Mouse (Mus musculus) midbrain, postnatal 0 days (tissue): ENCODE measurements around the gene Ugt2b36. TPM values are rescaled to one million over a fixed set of nuclear protein-coding genes. Genes with fewer than 3 reads are reported as not detected.

Experiments
- ATAC-seq: fragments of 200-750 bp; cut with Nextera tagmentation; 2 replicates; pipeline ENCODE4 v1.8.0; 2017; ENCODE audit warnings: moderate number of reproducible peaks, mild to moderate bottlenecking, moderate TSS enrichment, moderate library complexity; ENCODE audit not compliant: low FRiP score
- DNase-seq: peaks from one replicate; pipeline ENCODE4 v3.0.0-alpha.2; 2015; ENCODE audit warnings: low spot score
- H3K27ac ChIP-seq: fragments of 300-500 bp; sonication (generic); 2 replicates; pipeline ENCODE4 v1.5.1; 2014; ENCODE audit warnings: low read depth, mild to moderate bottlenecking, low read length, mixed read lengths
- H3K27me3 ChIP-seq: fragments of 300-500 bp; sonication (generic); 2 replicates; pipeline ENCODE4 v1.6.1; 2014; ENCODE audit warnings: low read length, control low read depth, mixed read lengths; ENCODE audit not compliant: insufficient read depth
- H3K36me3 ChIP-seq: fragments of 300-500 bp; sonication (generic); 2 replicates; pipeline ENCODE4 v1.6.1; 2014; ENCODE audit warnings: low read length, control low read depth, mixed read lengths; ENCODE audit not compliant: insufficient read depth
- H3K4me1 ChIP-seq: fragments of 300-500 bp; sonication (generic); 2 replicates; pipeline ENCODE4 v1.6.1; 2014; ENCODE audit warnings: mild to moderate bottlenecking, control low read depth, antibody characterized with exemption, low read length, mixed read lengths; ENCODE audit not compliant: insufficient read depth
- H3K4me2 ChIP-seq: fragments of 300-500 bp; sonication (generic); 2 replicates; pipeline ENCODE4 v1.6.1; 2014; ENCODE audit warnings: low read depth, mild to moderate bottlenecking, low read length, mixed read lengths; ENCODE audit not compliant: poor library complexity, severe bottlenecking
- H3K4me3 ChIP-seq: fragments of 300-500 bp; sonication (generic); 2 replicates; pipeline ENCODE4 v1.5.1; 2014; ENCODE audit warnings: low read depth, mild to moderate bottlenecking, low read length, moderate library complexity
- H3K9ac ChIP-seq: fragments of 300-500 bp; sonication (generic); replicated peaks from 2 replicates; pipeline ENCODE4 v1.6.1; 2014; ENCODE audit warnings: mild to moderate bottlenecking, low read length, moderate library complexity, mixed read lengths; ENCODE audit not compliant: poor library complexity, severe bottlenecking
- H3K9me3 ChIP-seq: fragments of 300-500 bp; sonication (generic); 2 replicates; pipeline ENCODE4 v1.6.1; 2016; ENCODE audit warnings: low read length, control low read depth
- CTCF ChIP-seq: IDR thresholded peaks from 2 replicates; pipeline ENCODE4 v1.5.1; 2016; ENCODE audit warnings: antibody characterized with exemption, mild to moderate bottlenecking
- WGBS: fragments of 180-500 bp; shearing (Covaris S2); extraction: QIAGEN DNeasy Blood & Tissue Kit; methylation state at CpG from one replicate; pipeline ENCODE4 v1.1.7; 2014; 5-methylcytosine and 5-hydroxymethylcytosine counted together
- polyA plus RNA-seq: library from polyadenylated mRNA; unstranded; fragments of >200 nt; fragmentation: Nextera tagmentation; extraction: Ambion mirVana; gene quantifications from 2 replicates; pipeline ENCODE4 v1.2.1, GENCODE M21; 2015
- total RNA-seq: library from RNA; depleted of rRNA; stranded (reverse); fragments of >200 nt; gene quantifications from 2 replicates; pipeline ENCODE4 v1.2.3, GENCODE M21; 2014; rRNA removed

The Ugt2b36 gene
- total and polyA plus RNA-seq, 2 experiments from 2014 or later: not detected

DNA sequence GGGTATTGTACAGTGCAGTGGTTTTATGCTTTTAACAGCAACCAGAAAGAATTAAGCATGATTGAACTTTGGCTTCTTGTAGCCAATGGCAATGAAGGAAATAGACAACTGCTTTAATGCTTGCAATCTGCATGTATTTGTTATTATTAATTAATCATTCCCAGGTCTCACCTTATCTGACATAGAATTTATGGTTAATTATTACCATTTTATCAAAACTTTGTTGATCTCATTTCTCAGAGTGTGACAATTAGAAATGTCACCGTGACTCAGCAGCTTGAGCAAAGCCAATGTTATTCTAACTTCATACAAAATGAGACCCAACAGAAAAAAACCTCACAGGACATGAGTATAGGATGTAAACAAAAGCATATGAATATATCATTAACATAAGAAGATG, 61.7 kb downstream of the Ugt2b36 start:
- Histone ChIP-seq H3K4me3 (no peak overlapping the region), H3K4me1 (no peaks in the 10 kb centered on the region), H3K27ac (no peak overlapping the region), H3K9me3 (no peaks in the 10 kb centered on the region), H3K9ac (no peak overlapping the region), H3K36me3 (no peaks in the 10 kb centered on the region), H3K27me3 (no peaks in the 10 kb centered on the region), H3K4me2 (no peak overlapping the region)
- ATAC-seq: no peak
- no peak for TF ChIP-seq CTCF
- no peak for DNase-seq
- 90% methylated on average over 1 of the region's 1 CpGs for WGBS

DNA sequence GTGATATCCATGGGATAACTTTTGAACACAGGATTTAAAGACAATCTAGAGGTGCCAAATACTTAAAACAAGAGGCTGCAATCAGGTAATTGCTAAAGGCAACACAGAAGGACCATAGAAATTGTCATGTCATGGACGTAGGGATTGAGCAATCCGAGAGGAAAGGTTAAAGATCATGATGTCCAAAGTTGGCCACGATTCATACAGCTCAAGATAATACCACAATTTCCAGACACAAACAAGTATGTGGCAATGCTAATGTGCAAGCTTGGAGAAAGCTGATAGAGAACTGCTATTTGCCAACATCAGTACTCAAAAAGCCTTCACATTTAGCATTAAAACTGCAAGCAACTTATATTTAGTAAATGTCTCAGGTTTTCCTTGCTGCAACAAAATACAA, 65.0 kb downstream of the Ugt2b36 start:
- no peaks in the 10 kb centered on the region for H3K4me1 ChIP-seq
- TF ChIP-seq CTCF: no peak
- H3K9ac ChIP-seq: no peak overlapping the region
- no peak overlapping the region for H3K4me3 ChIP-seq
- H3K36me3 ChIP-seq: no peaks in the 10 kb centered on the region
- H3K9me3 ChIP-seq: no peaks in the 10 kb centered on the region
- no peak overlapping the region for H3K27ac ChIP-seq
- no peaks in the 10 kb centered on the region for H3K27me3 ChIP-seq
- H3K4me2 ChIP-seq: no peak overlapping the region
- DNase-seq (no peak), ATAC-seq (no peak)
- 85% methylated on average over 3 of the region's 3 CpGs for WGBS

Other genes starting within 250 kb of the Ugt2b36 start
- gene Ugt2b34, start 185.6 kb downstream of the Ugt2b36 start, total RNA-seq: not detected in 2 replicates
- not detected in 2 replicates for gene Ugt2b34, start 185.6 kb downstream of the Ugt2b36 start, polyA plus RNA-seq
- not detected in 2 replicates for gene Ugt2b1, start 166.0 kb downstream of the Ugt2b36 start, total RNA-seq
- gene Ugt2b1, start 166.0 kb downstream of the Ugt2b36 start, polyA plus RNA-seq: not detected in 2 replicates
- not detected in 2 replicates for gene Ugt2b35, start 91.7 kb downstream of the Ugt2b36 start, total RNA-seq
- gene Ugt2b35, start 91.7 kb downstream of the Ugt2b36 start, polyA plus RNA-seq: not detected in 2 replicates
- 0.11 TPM in 1 of 2 replicates, not detected in the other for gene Ugt2b5, start 47.8 kb upstream of the Ugt2b36 start, total RNA-seq
- not detected in 2 replicates for gene Ugt2b5, start 47.8 kb upstream of the Ugt2b36 start, polyA plus RNA-seq
- not detected in 2 replicates for gene Ugt2b37, start 162.2 kb upstream of the Ugt2b36 start, total RNA-seq
- not detected in 2 replicates for gene Ugt2b37, start 162.2 kb upstream of the Ugt2b36 start, polyA plus RNA-seq
- not detected in 2 replicates for gene Ugt2a3, start 244.6 kb upstream of the Ugt2b36 start, total RNA-seq
- gene Ugt2a3, start 244.6 kb upstream of the Ugt2b36 start, polyA plus RNA-seq: not detected in 2 replicates